Mouse (Mus musculus) neural tube, embryonic 13.5 days (tissue): ENCODE data around the gene Gpr162. TPM values are rescaled to one million over a fixed set of nuclear protein-coding genes. Genes with fewer than 3 reads are reported as not detected.

Experiments
- ATAC-seq: fragments of 200-750 bp; cut with Nextera tagmentation; 2 replicates; pipeline ENCODE4 v1.8.0; 2017; ENCODE audit warnings: low read depth, mild to moderate bottlenecking, moderate TSS enrichment, moderate library complexity
- H3K27ac ChIP-seq: fragments of 300-500 bp; sonication (generic); replicated peaks from 2 replicates; pipeline ENCODE4 v1.5.1; 2015; ENCODE audit warnings: moderate library complexity, mild to moderate bottlenecking, inconsistent platforms
- H3K27me3 ChIP-seq: fragments of 300-500 bp; sonication (generic); 2 replicates; pipeline ENCODE4 v1.6.1; 2015; ENCODE audit warnings: mild to moderate bottlenecking, inconsistent platforms
- H3K36me3 ChIP-seq: fragments of 300-500 bp; sonication (generic); 2 replicates; pipeline ENCODE4 v1.6.1; 2015; ENCODE audit warnings: mild to moderate bottlenecking, inconsistent platforms
- H3K4me1 ChIP-seq: fragments of 300-500 bp; sonication (generic); replicated peaks from 2 replicates; pipeline ENCODE4 v1.6.1; 2015; ENCODE audit warnings: inconsistent platforms
- H3K4me2 ChIP-seq: fragments of 300-500 bp; sonication (generic); 2 replicates; pipeline ENCODE4 v1.6.1; 2015; ENCODE audit warnings: inconsistent platforms, mild to moderate bottlenecking, moderate library complexity
- H3K4me3 ChIP-seq: fragments of 300-500 bp; sonication (generic); 2 replicates; pipeline ENCODE4 v1.5.1; 2015; ENCODE audit warnings: mild to moderate bottlenecking, inconsistent platforms
- H3K9ac ChIP-seq: fragments of 300-500 bp; sonication (generic); 2 replicates; pipeline ENCODE4 v1.6.1; 2015; ENCODE audit warnings: moderate library complexity, mild to moderate bottlenecking, inconsistent platforms
- H3K9me3 ChIP-seq: fragments of 300-500 bp; sonication (generic); 2 replicates; pipeline ENCODE4 v1.6.1; 2016; ENCODE audit warnings: inconsistent platforms
- WGBS: fragments of 180-500 bp; shearing (Covaris S2); methylation state at CpG from one replicate; pipeline ENCODE4 v1.1.7; 2015; 5-methylcytosine and 5-hydroxymethylcytosine counted together
- polyA plus RNA-seq: library from polyadenylated mRNA; unstranded; fragments of >200 nt; fragmentation: Nextera tagmentation; extraction: Ambion mirVana; gene quantifications from 2 replicates; pipeline ENCODE4 v1.2.1, GENCODE M21; 2015

Gpr162 gene
- 21.2 and 22.4 TPM in 2 replicates for polyA plus RNA-seq

DNA sequence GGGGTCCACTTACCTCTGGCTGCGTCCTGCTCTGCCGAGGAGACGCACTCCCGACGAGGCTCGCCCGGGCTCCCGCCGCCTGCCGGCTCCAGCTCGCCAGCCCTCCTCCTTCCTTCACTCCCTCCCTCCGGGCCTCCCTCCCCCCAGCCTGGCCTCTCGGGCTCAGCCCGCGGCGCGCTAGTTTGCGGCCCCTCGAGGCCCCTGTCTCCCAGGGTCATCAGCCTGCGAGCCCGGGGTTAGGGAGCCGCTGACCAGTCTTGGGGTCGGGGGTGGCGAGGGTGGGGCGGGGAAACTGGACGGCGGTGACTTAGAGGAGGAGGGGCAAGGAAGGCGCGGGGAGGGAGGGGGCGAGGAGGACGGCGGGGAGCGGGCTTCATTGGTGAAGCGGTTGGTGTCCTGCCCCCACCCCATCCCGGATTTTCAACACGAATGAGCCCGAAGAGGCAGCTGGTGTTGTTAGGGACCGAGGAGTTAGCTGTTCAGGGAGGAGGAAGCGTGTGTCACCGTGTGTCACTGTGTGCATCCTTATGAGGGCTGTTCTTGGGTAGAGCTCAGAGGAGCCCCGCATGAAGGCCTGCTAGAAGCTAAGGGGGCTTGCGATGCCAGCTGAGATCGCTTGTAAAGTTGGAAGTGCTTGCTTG lies at the start of gene Gpr162:
TSS of gene Gpr162 (minus strand) at position 326 of the 641 bp plus-strand sequence.
- Histone ChIP-seq H3K4me1 (peaks cover 69% of the 10 kb centered on the region), H3K9ac (peak within 1 kb of the TSS; percentile 93), H3K4me2 (peak within 1 kb of the TSS; percentile 69), H3K4me3 (peak within 1 kb of the TSS; percentile 65), H3K36me3 (peaks cover 14% of the 10 kb centered on the region), H3K27ac (peak within 1 kb of the TSS; percentile 97), H3K9me3 (no peaks in the 10 kb centered on the region), H3K27me3 (peaks cover 8% of the 10 kb centered on the region; the same call in 1 of the 2 replicates)
- peak; percentile 69 for ATAC-seq
- 1% methylated on average over 42 of the region's 43 CpGs for WGBS

GRCm38 (mm10) chr6:124913214-124913613 lies 49.4 kb upstream of the Gpr162 start:
- peaks cover 57% of the 10 kb centered on the region for H3K4me1 ChIP-seq
- no peak for ATAC-seq
- no peak overlapping the region for H3K4me2 ChIP-seq
- H3K27ac ChIP-seq: peak overlapping the region; percentile 100
- H3K27me3 ChIP-seq: no peaks in the 10 kb centered on the region
- H3K36me3 ChIP-seq: peaks cover 32% of the 10 kb centered on the region
- 67% methylated on average over 6 of the region's 6 CpGs for WGBS
- no peaks in the 10 kb centered on the region for H3K9me3 ChIP-seq
- H3K9ac ChIP-seq: peak overlapping the region; percentile 26; the same call in 1 of the 2 replicates
- H3K4me3 ChIP-seq: no peak overlapping the region

GRCm38 (mm10) chr6:124911533-124912218 lies 47.9 kb upstream of the Gpr162 start, which contains the start of gene Lag3:
Gene Lag3, minus strand, starts transcription at chr6:124911705.
- H3K36me3 ChIP-seq: peaks cover 35% of the 10 kb centered on the region
- WGBS: 25% methylated on average over 12 of the region's 13 CpGs
- H3K4me3 ChIP-seq: no peak within 1 kb of the TSS
- H3K9ac ChIP-seq: peak within 1 kb of the TSS; percentile 67; the same call in 1 of the 2 replicates
- H3K4me2 ChIP-seq: 0 out of 2 replicates have a peak within 1 kb of the TSS, but pooled peaks have one; percentile 7
- H3K27ac ChIP-seq: peak within 1 kb of the TSS; percentile 18; the same call in 1 of the 2 replicates
- no peaks in the 10 kb centered on the region for H3K27me3 ChIP-seq
- H3K9me3 ChIP-seq: no peaks in the 10 kb centered on the region
- no peak for ATAC-seq
- peaks cover 55% of the 10 kb centered on the region for H3K4me1 ChIP-seq

- Histone ChIP-seq H3K4me1 (peaks cover 50% of the 10 kb centered on the region), H3K4me3 (0 out of 2 replicates have a peak overlapping the region, but pooled peaks have one; percentile 5), H3K27ac (peak overlapping the region; percentile 33; the same call in 1 of the 2 replicates), H3K27me3 (no peaks in the 10 kb centered on the region), H3K9me3 (no peaks in the 10 kb centered on the region), H3K9ac (peak overlapping the region; percentile 67), H3K36me3 (peaks cover 35% of the 10 kb centered on the region), H3K4me2 (peak overlapping the region; percentile 48)
- peak; percentile 7; the same call in 1 of the 2 replicates for ATAC-seq
- 5% methylated on average over 32 of the region's 32 CpGs for whole genome bisulfite sequencing
Observed at GRCm38 (mm10) chr6:124910032-124910431, 46.2 kb upstream of the Gpr162 start.

DNA sequence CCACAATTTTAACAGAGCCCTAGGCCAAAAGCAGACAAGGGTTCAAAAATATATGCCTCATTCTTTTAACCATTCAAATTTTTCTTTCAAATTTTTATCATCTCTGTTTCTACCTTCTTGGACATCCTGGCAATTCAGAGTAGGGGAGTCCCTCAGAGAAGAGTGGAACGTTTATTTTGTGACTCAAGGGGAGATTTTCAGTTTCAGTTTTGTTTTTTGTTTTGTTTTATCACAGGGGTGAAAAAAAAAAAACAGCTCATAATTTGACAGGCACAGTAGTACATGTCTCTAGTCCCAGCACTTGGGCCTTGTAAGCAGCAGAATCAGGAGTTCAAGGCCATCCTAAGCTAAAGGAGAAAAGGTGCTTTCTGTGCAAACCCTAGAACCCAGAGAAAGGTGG lies 44.0 kb upstream of the Gpr162 start:
- no peaks in the 10 kb centered on the region for H3K27me3 ChIP-seq
- 84% methylated on average over 1 of the region's 1 CpGs for WGBS
- no peak overlapping the region for H3K4me3 ChIP-seq
- no peak for ATAC-seq
- H3K27ac ChIP-seq: no peak overlapping the region
- no peak overlapping the region for H3K4me2 ChIP-seq
- H3K4me1 ChIP-seq: peaks cover 45% of the 10 kb centered on the region
- peaks cover 13% of the 10 kb centered on the region for H3K36me3 ChIP-seq
- H3K9ac ChIP-seq: no peak overlapping the region
- no peaks in the 10 kb centered on the region for H3K9me3 ChIP-seq

GRCm38 (mm10) chr6:124904991-124905860 lies 41.4 kb upstream of the Gpr162 start:
- H3K4me3 ChIP-seq: peak overlapping the region; percentile 39
- no peaks in the 10 kb centered on the region for H3K27me3 ChIP-seq
- H3K27ac ChIP-seq: peak overlapping the region; percentile 99
- 41% methylated on average over 14 of the region's 16 CpGs for WGBS
- H3K4me1 ChIP-seq: peaks cover 32% of the 10 kb centered on the region
- peaks cover 8% of the 10 kb centered on the region; the same call in 1 of the 2 replicates for H3K36me3 ChIP-seq
- H3K9ac ChIP-seq: peak overlapping the region; percentile 84
- H3K4me2 ChIP-seq: peak overlapping the region; percentile 60
- no peak for ATAC-seq
- no peaks in the 10 kb centered on the region for H3K9me3 ChIP-seq

DNA sequence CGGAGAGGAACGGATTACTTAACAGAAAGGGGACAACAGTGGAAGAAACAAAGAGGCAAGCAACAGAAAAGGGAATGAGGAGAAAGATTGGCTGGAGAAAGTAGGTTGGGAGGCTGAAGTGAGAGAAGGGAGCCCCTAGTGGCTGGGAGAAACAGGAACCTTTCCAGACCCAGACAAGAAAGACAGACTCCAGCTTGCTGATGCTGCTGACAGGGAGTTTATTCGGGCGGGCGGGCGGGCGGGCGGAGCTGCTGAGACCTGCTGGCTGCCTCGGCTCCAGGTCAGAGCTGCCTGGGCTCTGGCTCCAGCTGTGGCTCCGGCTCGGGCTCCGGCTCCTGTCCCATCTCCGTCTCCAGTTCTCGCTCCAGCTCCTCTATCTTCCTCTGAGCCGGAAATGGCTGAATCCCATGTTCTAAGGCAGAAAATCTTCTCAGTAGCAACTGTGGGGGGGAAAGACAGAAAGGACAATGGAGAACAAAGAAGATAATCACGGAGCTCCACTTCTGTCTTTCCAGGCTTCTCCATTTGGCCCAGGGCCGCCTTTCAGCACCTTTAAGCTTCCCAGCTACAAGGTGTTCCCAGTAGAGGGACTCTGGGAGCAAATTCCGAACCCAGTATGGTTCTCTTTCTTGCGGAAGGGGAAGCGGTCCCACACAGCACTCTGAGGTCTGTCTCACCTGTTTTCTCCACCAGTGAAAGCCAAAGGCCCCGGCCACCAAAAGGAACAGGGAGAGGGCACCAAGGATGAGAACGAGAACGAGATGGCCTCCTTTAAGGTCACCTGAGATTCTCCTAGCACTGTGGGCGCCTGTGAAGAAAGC lies 40.6 kb upstream of the Gpr162 start:
- Histone ChIP-seq H3K9ac (peak overlapping the region; percentile 84), H3K4me3 (peak overlapping the region; percentile 39), H3K27ac (peak overlapping the region; percentile 99), H3K9me3 (no peaks in the 10 kb centered on the region), H3K4me2 (peak overlapping the region; percentile 60), H3K4me1 (peaks cover 27% of the 10 kb centered on the region), H3K27me3 (no peaks in the 10 kb centered on the region), H3K36me3 (peaks cover 8% of the 10 kb centered on the region; the same call in 1 of the 2 replicates)
- WGBS: 10% methylated on average over 24 of the region's 24 CpGs
- ATAC-seq: peak; percentile 79

- ATAC-seq: peak; percentile 89
- WGBS: under 1% methylated on average over 23 of the region's 23 CpGs
Observed at GRCm38 (mm10) chr6:124903580-124904151, 39.9 kb upstream of the Gpr162 start.

DNA sequence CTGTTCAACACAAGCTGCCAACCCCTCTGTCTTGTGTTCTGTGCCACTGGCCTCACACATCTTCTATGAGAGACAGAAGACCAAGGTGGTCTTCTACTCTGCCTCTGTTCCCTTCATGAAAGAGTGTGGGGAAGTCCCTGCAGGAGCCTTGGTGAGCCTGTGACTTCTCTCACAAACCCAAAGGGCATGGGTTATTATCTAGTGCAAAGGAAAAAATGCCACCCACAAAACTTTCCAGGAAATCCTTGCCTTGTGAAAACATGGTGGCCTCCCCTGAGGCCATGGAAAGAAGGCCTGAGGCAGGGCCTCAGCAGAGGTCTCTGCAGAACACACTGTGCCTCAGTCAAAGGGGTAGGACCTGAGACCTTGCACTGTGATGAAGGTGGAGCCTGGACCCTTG lies 38.1 kb upstream of the Gpr162 start:
- no peak overlapping the region for H3K9ac ChIP-seq
- H3K4me3 ChIP-seq: no peak overlapping the region
- no peak for ATAC-seq
- 0 out of 2 replicates have a peak overlapping the region, but pooled peaks have one; percentile 13 for H3K27ac ChIP-seq
- no peaks in the 10 kb centered on the region for H3K27me3 ChIP-seq
- H3K36me3 ChIP-seq: no peaks in the 10 kb centered on the region
- peaks cover 27% of the 10 kb centered on the region for H3K4me1 ChIP-seq
- H3K9me3 ChIP-seq: no peaks in the 10 kb centered on the region
- no peak overlapping the region for H3K4me2 ChIP-seq

More at GRCm38 (mm10) chr6:124903580-124904151, 39.9 kb upstream of the Gpr162 start:
- Histone ChIP-seq H3K27ac (peak overlapping the region; percentile 99), H3K9me3 (no peaks in the 10 kb centered on the region), H3K4me1 (peaks cover 27% of the 10 kb centered on the region), H3K9ac (peak overlapping the region; percentile 84), H3K4me3 (peak overlapping the region; percentile 39), H3K27me3 (no peaks in the 10 kb centered on the region), H3K36me3 (peaks cover 7% of the 10 kb centered on the region; the same call in 1 of the 2 replicates), H3K4me2 (peak overlapping the region; percentile 60)

DNA sequence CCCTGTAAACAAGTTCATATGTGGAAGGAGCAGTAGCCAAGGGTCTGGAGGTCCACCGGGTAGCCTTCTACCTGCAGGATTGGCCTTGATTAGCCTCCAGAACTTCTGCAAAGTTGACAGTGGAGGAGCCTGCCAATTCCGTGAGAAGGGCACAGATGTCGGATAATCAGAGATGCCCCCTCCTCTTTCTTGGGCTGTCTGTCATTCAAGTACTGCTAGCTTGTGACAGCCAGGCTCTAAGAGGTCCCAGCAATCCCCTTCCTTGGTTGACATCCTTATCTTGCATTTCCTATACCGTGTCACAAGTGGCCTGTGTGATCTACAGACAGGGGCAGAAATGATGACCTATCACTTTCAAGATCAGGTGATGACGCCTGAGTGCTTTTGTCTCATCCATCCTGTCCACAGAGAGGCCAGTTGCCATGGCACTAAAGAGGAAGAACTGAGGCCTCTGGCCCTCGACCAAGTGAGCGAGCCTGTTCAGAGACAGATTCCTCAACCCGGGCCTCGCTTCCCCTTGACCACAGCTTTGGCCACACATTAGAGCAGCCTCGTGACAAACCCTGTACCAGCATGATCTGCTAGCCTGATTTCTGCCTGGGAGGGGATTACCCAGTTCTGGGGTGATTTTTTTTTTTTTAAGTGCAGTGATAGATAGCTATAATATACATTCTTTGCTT lies 37.2 kb upstream of the Gpr162 start:
- WGBS: 57% methylated on average over 10 of the region's 10 CpGs
- Histone ChIP-seq H3K9ac (peak overlapping the region; percentile 17; the same call in 1 of the 2 replicates), H3K27me3 (no peaks in the 10 kb centered on the region), H3K9me3 (no peaks in the 10 kb centered on the region), H3K4me3 (no peak overlapping the region), H3K4me1 (peaks cover 27% of the 10 kb centered on the region), H3K4me2 (no peak overlapping the region), H3K27ac (no peak overlapping the region; the same call in 1 of the 2 replicates), H3K36me3 (no peaks in the 10 kb centered on the region)
- no peak for ATAC-seq
